Comparison of ENCODE assay signal across 7 mouse cellular contexts in genomic region chr15:78899740-78900584, GRCm38 (mm10). TPM values are rescaled to one million over a fixed set of nuclear protein-coding genes. Genes with fewer than 3 reads are reported as not detected.
DNase-seq lines count a peak whose midpoint lies in the region; ATAC-seq lines count a peak whose summit lies in the region.

Gene Sh3bp1 (plus strand): TSS chr15:78899768.

- H3K4me3 ChIP-seq in forebrain, embryonic 11.5 days (ENCODE audit: low read depth, low read length): peak within 1 kb of the TSS; percentile 54

- peaks cover 4% of the 10 kb centered on the region; the same call in 1 of the 2 replicates for H3K27me3 ChIP-seq in forebrain, embryonic 11.5 days (ENCODE audit: control insufficient read depth, insufficient read depth, low read length)

- ATAC-seq in forebrain, embryonic 11.5 days (replicated peaks; ENCODE audit: low FRiP score): 0 out of 2 replicates have a peak, but pooled peaks have one; percentile 34
- ATAC-seq in hematopoietic stem cell, adult 5-6 weeks (replicated peaks in 1 of 2; ENCODE audit: insufficient read depth in 1 of 2, low FRiP score in 2 of 2, low TSS enrichment in 1 of 2, low read depth in 1 of 2, poor library complexity in 2 of 2, severe bottlenecking in 2 of 2): peak in 1 of 2 experiments; percentile 10; a peak in 1 of 4 replicates
- peak; percentile 36 for ATAC-seq in megakaryocyte, adult 5-6 weeks (ENCODE audit: poor library complexity, severe bottlenecking)

- H3K9ac ChIP-seq in forebrain, embryonic 11.5 days (ENCODE audit: low read length): peak within 1 kb of the TSS; percentile 64

- H3K36me3 ChIP-seq in forebrain, embryonic 11.5 days (ENCODE audit: control insufficient read depth, insufficient read depth, low read length): no peaks in the 10 kb centered on the region

- DNase-seq in ES-CJ7 (ENCODE audit: low read depth, low spot score): peak; percentile 57
- DNase-seq in adrenal gland, postnatal 10 days: peak; percentile 80
- DNase-seq in forebrain, embryonic 11.5 days (ENCODE audit: low spot score): peak; percentile 85
- DNase-seq in left cerebral cortex, adult 8-10 months (ENCODE audit: low spot score in 2 of 2): peak in 1 of 2 experiments; percentile 30
- DNase-seq in right cerebral cortex, postnatal 25 days: peak; percentile 68

- peak within 1 kb of the TSS; percentile 99 for H3K4me2 ChIP-seq in forebrain, embryonic 11.5 days (ENCODE audit: low read depth, low read length, severe bottlenecking)

- WGBS in forebrain, embryonic 11.5 days: under 1% methylated on average over 47 of the region's 47 CpGs

- peaks cover 13% of the 10 kb centered on the region; the same call in 1 of the 2 replicates for H3K4me1 ChIP-seq in forebrain, embryonic 11.5 days (replicated peaks; ENCODE audit: control insufficient read depth, insufficient read depth, low read length)

- no peaks in the 10 kb centered on the region for H3K9me3 ChIP-seq in forebrain, embryonic 11.5 days (ENCODE audit: control insufficient read depth, low read length)

- no peak within 1 kb of the TSS for H3K27ac ChIP-seq in forebrain, embryonic 11.5 days (ENCODE audit: low read depth, low read length)

RNA-seq across cellular contexts. Expression of gene Sh3bp1, which starts in this region (rescaled TPM):
- total RNA-seq in adrenal gland, postnatal 10 days (2021): 10 to 100 TPM; 11.7 to 17.1 TPM
- polyA plus RNA-seq in forebrain, embryonic 11.5 days (2014; fragmentation: Nextera tagmentation; extraction: Ambion mirVana): 15.8 and 17.3 TPM in 2 replicates
- 19.9 and 27.4 TPM in 2 replicates for total RNA-seq in hematopoietic stem cell, adult 5-6 weeks (2017)
- total RNA-seq in left cerebral cortex, adult 8-10 months (2022): 10 to 100 TPM; 26.2 to 38.6 (median 32.2) TPM
- total RNA-seq in megakaryocyte, adult 5-6 weeks (2015): 46.5 and 53.3 TPM in 2 replicates
- total RNA-seq in megakaryocyte, adult 5-6 weeks (2017): 34.0 and 38.2 TPM in 2 replicates
